Mouse (Mus musculus) hindbrain, embryonic 11.5 days (tissue): ENCODE measurements around the gene Kcmf1. TPM values are rescaled to one million over a fixed set of nuclear protein-coding genes. Genes with fewer than 3 reads are reported as not detected.
"Not testable (repeated sequence)": the region's sequence is repeated elsewhere in the genome, so short reads cannot be mapped to it uniquely, and the experiment has no call there.

Experiments
- ATAC-seq: fragments of 200-750 bp; cut with Nextera tagmentation; 2 replicates; pipeline ENCODE4 v1.8.0; 2017; ENCODE audit warnings: mild to moderate bottlenecking, moderate TSS enrichment, moderate library complexity; ENCODE audit not compliant: low FRiP score
- DNase-seq: peaks from one replicate; pipeline ENCODE4 v3.0.0-alpha.2; 2015; ENCODE audit warnings: low spot score
- H3K27ac ChIP-seq: fragments of 300-500 bp; sonication (generic); 2 replicates; pipeline ENCODE4 v1.5.1; 2014; ENCODE audit warnings: mild to moderate bottlenecking, low read depth, low read length
- H3K27me3 ChIP-seq: fragments of 300-500 bp; sonication (generic); 2 replicates; pipeline ENCODE4 v1.6.1; 2014; ENCODE audit warnings: mild to moderate bottlenecking, low read length, moderate library complexity, mixed read lengths; ENCODE audit not compliant: control insufficient read depth, insufficient read depth
- H3K36me3 ChIP-seq: fragments of 300-500 bp; sonication (generic); 2 replicates; pipeline ENCODE4 v1.6.1; 2014; ENCODE audit warnings: mild to moderate bottlenecking, low read length, moderate library complexity, mixed read lengths; ENCODE audit not compliant: control insufficient read depth, insufficient read depth
- H3K4me1 ChIP-seq: fragments of 300-500 bp; sonication (generic); replicated peaks from 2 replicates; pipeline ENCODE4 v1.6.1; 2014; ENCODE audit warnings: low read length, mixed read lengths; ENCODE audit not compliant: control insufficient read depth, insufficient read depth
- H3K4me2 ChIP-seq: fragments of 300-500 bp; sonication (generic); replicated peaks from 2 replicates; pipeline ENCODE4 v1.6.1; 2014; ENCODE audit warnings: mild to moderate bottlenecking, low read depth, low read length
- H3K4me3 ChIP-seq: fragments of 300-500 bp; sonication (generic); 2 replicates; pipeline ENCODE4 v1.5.1; 2014; ENCODE audit warnings: low read depth, low read length
- H3K9ac ChIP-seq: fragments of 300-500 bp; sonication (generic); 2 replicates; pipeline ENCODE4 v1.6.1; 2014; ENCODE audit warnings: low read depth, low read length
- H3K9me3 ChIP-seq: fragments of 300-500 bp; sonication (generic); 2 replicates; pipeline ENCODE4 v1.6.1; 2016; ENCODE audit warnings: low read length; ENCODE audit not compliant: control insufficient read depth
- WGBS: fragments of 180-500 bp; shearing (Covaris S2); extraction: QIAGEN DNeasy Blood & Tissue Kit; methylation state at CpG from one replicate; pipeline ENCODE4 v1.1.7; 2014; 5-methylcytosine and 5-hydroxymethylcytosine counted together
- polyA plus RNA-seq: library from polyadenylated mRNA; unstranded; fragments of >200 nt; fragmentation: Nextera tagmentation; extraction: Ambion mirVana; gene quantifications from 2 replicates; pipeline ENCODE4 v1.2.1, GENCODE M21; 2014

Gene Kcmf1
- polyA plus RNA-seq, 1 experiment from 2014 or later: 35.3 TPM

DNA sequence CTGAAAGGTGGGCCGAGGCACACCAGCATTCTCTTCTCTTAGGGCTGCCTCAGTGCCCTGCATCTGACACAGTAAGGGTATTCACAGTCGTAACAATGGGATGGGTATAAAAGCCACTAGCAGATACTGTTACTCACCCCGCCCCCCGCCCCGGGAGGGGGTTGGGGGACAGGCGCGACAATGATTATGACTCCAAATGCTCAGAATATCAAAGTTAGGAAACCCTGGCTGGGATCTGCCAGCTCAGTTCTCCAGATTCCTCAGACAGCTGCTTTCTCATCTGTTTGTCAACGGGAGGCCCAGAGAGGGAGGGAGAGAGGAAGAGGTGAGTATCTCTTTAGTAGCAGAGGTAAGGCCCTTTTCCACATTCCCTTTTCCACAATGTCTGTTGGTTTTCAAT lies 30.2 kb downstream of the Kcmf1 start:
- Histone ChIP-seq H3K36me3 (no peaks in the 10 kb centered on the region), H3K4me3 (no peak overlapping the region), H3K9me3 (no peaks in the 10 kb centered on the region), H3K9ac (no peak overlapping the region), H3K27ac (no peak overlapping the region), H3K4me2 (no peak overlapping the region), H3K27me3 (no peaks in the 10 kb centered on the region), H3K4me1 (0 out of 2 replicates have a peak, but pooled peaks cover 3% of the 10 kb centered on the region)
- ATAC-seq (no peak), DNase-seq (no peak)
- 55% methylated on average over 8 of the region's 8 CpGs for WGBS

DNA sequence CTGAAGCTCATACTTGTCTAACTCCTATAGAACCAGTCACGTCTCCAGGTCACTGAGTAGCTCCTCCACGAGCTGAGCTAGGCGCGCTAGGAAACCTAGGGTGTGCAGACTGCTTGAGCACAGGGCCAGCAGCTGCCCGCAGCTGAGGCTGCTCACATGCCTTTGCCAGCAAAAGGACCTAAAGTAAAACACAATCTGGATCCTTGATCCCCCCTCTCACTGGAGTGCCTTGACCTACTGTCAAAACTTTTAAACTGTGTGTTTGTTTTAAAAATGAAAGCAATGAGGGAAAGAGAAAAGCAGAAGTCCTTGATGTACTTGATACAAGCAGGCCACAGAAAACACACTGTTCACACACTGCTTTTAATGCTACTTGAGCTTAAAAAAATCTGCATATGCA lies 31.1 kb downstream of the Kcmf1 start:
- H3K27me3 ChIP-seq: no peaks in the 10 kb centered on the region
- H3K4me3 ChIP-seq: no peak overlapping the region
- no peak overlapping the region for H3K9ac ChIP-seq
- no peak overlapping the region for H3K27ac ChIP-seq
- no peaks in the 10 kb centered on the region for H3K36me3 ChIP-seq
- no peaks in the 10 kb centered on the region for H3K9me3 ChIP-seq
- 95% methylated on average over 5 of the region's 5 CpGs for WGBS
- H3K4me1 ChIP-seq: 0 out of 2 replicates have a peak, but pooled peaks cover 3% of the 10 kb centered on the region
- no peak for DNase-seq
- no peak for ATAC-seq
- H3K4me2 ChIP-seq: no peak overlapping the region

DNA sequence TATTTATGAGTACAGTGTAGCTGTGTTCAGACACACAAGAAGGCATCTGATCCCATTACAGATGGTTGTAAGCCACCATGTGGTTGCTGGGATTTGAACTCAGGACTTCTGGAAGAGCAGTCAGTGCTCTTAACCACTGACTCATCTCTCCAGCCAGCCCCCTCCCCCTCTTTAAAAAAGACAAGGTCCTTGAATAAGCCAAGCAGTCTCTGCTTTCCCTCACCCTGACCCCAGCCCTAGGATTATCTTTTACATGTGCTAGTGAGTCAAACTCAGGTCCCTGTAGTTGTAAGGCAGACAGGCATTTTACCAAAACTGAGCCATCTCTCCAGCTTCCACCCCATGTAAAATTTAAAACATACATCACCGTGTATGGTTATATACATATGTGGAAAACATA lies 32.0 kb downstream of the Kcmf1 start:
- Histone ChIP-seq H3K27ac (no peak overlapping the region), H3K4me3 (no peak overlapping the region), H3K36me3 (no peaks in the 10 kb centered on the region), H3K27me3 (no peaks in the 10 kb centered on the region), H3K4me2 (no peak overlapping the region), H3K9ac (no peak overlapping the region), H3K4me1 (0 out of 2 replicates have a peak, but pooled peaks cover 3% of the 10 kb centered on the region), H3K9me3 (no peaks in the 10 kb centered on the region)
- WGBS: 95% methylated on average over 1 of the region's 1 CpGs
- ATAC-seq (no peak), DNase-seq (no peak)

DNA sequence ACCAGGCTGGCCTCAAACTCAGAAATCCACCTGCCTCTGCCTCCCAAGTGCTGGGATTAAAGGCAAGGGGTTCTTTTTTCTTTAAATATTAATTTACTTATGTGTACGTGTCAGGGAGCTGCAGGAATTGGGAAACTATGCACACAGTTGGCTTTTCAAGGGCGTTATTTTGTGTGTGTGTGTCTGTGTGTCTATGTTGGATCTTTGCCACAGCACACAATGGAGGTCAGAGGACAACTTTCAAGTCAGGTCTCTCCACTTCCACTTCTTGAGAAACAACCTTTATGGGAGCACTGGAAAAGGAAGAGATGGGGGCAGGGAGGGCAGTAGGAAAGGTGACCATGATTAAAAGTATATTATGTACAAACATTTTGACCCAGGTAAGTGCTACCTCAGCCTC lies 33.5 kb downstream of the Kcmf1 start:
- no peak for DNase-seq

DNA sequence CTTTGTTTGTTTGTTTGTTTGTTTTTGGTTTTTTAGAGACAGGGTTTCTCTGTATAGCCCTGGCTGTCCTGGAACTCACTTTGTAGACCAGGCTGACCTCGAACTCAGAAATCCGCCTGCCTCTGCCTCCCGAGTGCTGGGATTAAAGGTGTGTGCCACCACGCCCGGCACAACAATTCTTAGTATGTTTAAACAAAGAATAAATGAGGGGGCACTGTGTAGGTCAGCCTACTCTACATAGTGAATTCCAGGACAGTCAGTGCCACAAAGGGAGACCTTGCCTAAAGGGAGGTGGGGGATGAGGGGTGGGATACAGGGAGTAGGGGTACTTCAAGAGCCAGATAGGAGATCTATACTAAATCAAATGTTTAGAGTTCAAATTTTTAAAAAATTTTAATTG lies 37.1 kb downstream of the Kcmf1 start:
- H3K9ac ChIP-seq, H3K4me2 ChIP-seq, H3K4me1 ChIP-seq, DNase-seq, H3K27ac ChIP-seq, H3K27me3 ChIP-seq, ATAC-seq, H3K36me3 ChIP-seq, H3K4me3 ChIP-seq, H3K9me3 ChIP-seq: not testable (repeated sequence)
- WGBS: 94% methylated on average over 5 of the region's 5 CpGs

More for the DNA sequence above, 33.5 kb downstream of the Kcmf1 start:
- WGBS: 84% methylated on average over 2 of the region's 2 CpGs
- Histone ChIP-seq H3K4me3 (no peak overlapping the region), H3K9ac (no peak overlapping the region), H3K4me1 (0 out of 2 replicates have a peak, but pooled peaks cover 3% of the 10 kb centered on the region), H3K36me3 (no peaks in the 10 kb centered on the region), H3K4me2 (no peak overlapping the region), H3K9me3 (no peaks in the 10 kb centered on the region), H3K27ac (no peak overlapping the region), H3K27me3 (no peaks in the 10 kb centered on the region)
- ATAC-seq: no peak

DNA sequence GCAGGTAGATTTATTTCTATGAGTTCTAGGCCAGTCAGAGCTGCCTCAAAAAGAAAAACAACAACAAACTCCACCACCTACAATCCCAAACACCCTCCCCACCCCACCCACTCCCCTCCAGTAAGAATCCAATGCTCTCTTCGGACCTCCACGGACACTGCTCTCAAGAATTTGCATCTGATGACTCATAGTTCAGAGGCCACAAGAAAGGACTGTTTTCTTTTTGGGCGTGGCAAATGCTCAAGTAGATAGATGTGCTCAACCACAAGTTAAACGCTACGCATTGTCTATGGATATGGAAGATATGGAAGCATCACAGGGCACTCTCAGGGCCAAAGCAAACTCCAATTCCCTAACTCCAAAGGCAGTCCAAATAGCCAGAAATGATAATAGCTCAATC lies 45.5 kb downstream of the Kcmf1 start:
- H3K9me3 ChIP-seq: no peaks in the 10 kb centered on the region
- H3K27ac ChIP-seq: no peak overlapping the region
- no peaks in the 10 kb centered on the region for H3K4me1 ChIP-seq
- ATAC-seq (no peak), DNase-seq (no peak)
- H3K4me3 ChIP-seq: no peak overlapping the region
- peaks cover 8% of the 10 kb centered on the region; the same call in 1 of the 2 replicates for H3K36me3 ChIP-seq
- 92% methylated on average over 5 of the region's 5 CpGs for WGBS
- no peak overlapping the region for H3K9ac ChIP-seq
- H3K27me3 ChIP-seq: no peaks in the 10 kb centered on the region
- H3K4me2 ChIP-seq: no peak overlapping the region

DNA sequence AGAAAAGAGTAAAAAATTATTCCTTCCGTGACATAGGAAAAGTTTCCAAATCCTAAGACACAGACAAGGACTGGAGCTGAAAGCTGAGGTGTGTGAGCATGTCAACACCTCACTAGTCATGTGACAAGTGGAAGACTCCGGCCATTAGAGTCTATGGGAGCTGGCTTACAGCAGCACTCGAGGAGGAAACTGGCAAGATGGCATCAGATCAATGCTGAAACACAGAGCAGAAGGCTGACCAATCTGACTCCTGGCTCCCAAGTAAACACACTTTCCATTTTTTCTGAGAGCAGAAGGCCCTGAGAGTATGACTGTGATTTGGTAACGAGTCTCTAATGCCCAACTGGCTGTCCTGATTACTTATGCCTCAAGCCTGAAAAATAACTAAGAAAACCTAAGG lies 47.6 kb downstream of the Kcmf1 start:
- H3K27ac ChIP-seq: no peak overlapping the region
- H3K4me3 ChIP-seq: no peak overlapping the region
- DNase-seq (no peak), ATAC-seq (no peak)
- H3K27me3 ChIP-seq: no peaks in the 10 kb centered on the region
- no peaks in the 10 kb centered on the region for H3K4me1 ChIP-seq
- peaks cover 6% of the 10 kb centered on the region; the same call in 1 of the 2 replicates for H3K36me3 ChIP-seq
- no peak overlapping the region for H3K4me2 ChIP-seq
- WGBS: 91% methylated on average over 4 of the region's 4 CpGs
- no peaks in the 10 kb centered on the region for H3K9me3 ChIP-seq
- H3K9ac ChIP-seq: no peak overlapping the region

DNA sequence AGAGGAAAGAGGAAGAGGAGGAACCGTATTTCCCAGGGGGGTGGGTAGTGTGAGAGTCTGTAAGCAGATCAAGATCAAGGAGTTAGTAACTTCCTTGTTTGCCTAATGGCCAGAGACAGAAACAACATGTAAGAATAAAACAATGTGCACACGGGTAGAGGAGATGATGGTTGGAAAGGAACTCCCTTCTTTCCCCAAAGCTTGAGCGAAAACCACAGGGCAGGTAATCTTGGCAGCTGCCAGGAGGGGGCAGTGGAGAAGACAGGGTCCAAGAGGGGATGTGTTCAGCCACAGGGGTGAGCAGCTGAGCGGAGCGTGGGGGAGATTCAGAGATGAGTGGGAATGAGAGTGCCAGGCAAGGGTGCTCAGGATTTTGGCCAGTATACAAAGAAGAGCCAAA lies 48.1 kb downstream of the Kcmf1 start:
- DNase-seq: peak; percentile 59
- ATAC-seq: no peak
- 80% methylated on average over 5 of the region's 5 CpGs for WGBS

DNA sequence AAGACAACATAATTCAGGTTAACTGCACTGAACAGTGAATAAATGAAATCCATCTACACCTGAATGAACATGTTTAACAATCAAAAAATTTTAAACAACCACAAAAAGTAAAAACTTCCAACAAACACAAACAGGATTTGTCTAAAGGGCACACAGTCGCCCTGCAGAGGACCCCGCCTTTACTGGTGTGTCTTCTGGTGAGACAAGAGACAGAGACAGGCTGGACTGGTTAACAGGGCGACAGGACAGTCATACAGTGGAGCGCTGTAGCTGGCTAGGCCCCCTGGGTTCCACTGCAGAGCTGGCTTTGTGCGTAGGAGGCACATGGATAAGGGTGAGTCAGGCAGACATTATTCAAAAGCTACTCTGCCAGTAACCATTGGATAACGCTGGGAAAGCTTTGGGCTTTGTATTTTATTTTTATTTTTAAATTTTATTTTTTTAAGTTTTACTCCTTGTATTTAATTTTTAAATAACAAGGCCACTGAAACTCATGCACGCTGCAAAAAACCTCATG lies 57.7 kb downstream of the Kcmf1 start:
- 94% methylated on average over 7 of the region's 7 CpGs for WGBS
- Histone ChIP-seq H3K36me3 (0 out of 2 replicates have a peak, but pooled peaks cover 3% of the 10 kb centered on the region), H3K4me3 (no peak overlapping the region), H3K27me3 (no peaks in the 10 kb centered on the region), H3K27ac (no peak overlapping the region), H3K4me1 (no peaks in the 10 kb centered on the region), H3K9me3 (no peaks in the 10 kb centered on the region), H3K4me2 (no peak overlapping the region), H3K9ac (no peak overlapping the region)
- DNase-seq: no peak
- no peak for ATAC-seq

More for the DNA sequence above, 48.1 kb downstream of the Kcmf1 start:
- H3K36me3 ChIP-seq: 0 out of 2 replicates have a peak, but pooled peaks cover 4% of the 10 kb centered on the region
- no peaks in the 10 kb centered on the region for H3K27me3 ChIP-seq
- H3K4me1 ChIP-seq: no peaks in the 10 kb centered on the region
- H3K9ac ChIP-seq: no peak overlapping the region
- no peaks in the 10 kb centered on the region for H3K9me3 ChIP-seq
- H3K4me3 ChIP-seq: no peak overlapping the region
- H3K27ac ChIP-seq: no peak overlapping the region
- no peak overlapping the region for H3K4me2 ChIP-seq
